Mouse (Mus musculus) spleen, postnatal 4 days (tissue): ENCODE measurements around the gene Foxa2.
A peak's percentile ranks its signal among the peaks of the same experiment; 100 is the strongest.

Experiments used
- DNase-seq, 2 experiments: peaks; one replicate each; pipeline ENCODE4 v3.0.0; 2022; ENCODE audit warnings: low spot score in 2 of 2

Foxa2 gene

GRCm38 (mm10) chr2:148046799-148047165 lies at the start of gene Foxa2:
Foxa2 (minus strand) TSS chr2:148046969.
- no peak for DNase-seq

- no peak for DNase-seq
Observed at GRCm38 (mm10) chr2:148092089-148092488, 45.3 kb upstream of the Foxa2 start.

- no peak for DNase-seq
Observed at GRCm38 (mm10) chr2:148091657-148092056, 44.9 kb upstream of the Foxa2 start.

GRCm38 (mm10) chr2:148090071-148090470 lies 43.3 kb upstream of the Foxa2 start:
- DNase-seq: no peak

GRCm38 (mm10) chr2:148085529-148085928 lies 38.8 kb upstream of the Foxa2 start:
- no peak for DNase-seq

- DNase-seq: no peak
Observed at GRCm38 (mm10) chr2:148085126-148085525, 38.4 kb upstream of the Foxa2 start.

GRCm38 (mm10) chr2:148082283-148082682 lies 35.5 kb upstream of the Foxa2 start:
- DNase-seq: no peak

GRCm38 (mm10) chr2:148060705-148061104 lies 13.9 kb upstream of the Foxa2 start:
- DNase-seq: no peak

- no peak for DNase-seq
Observed at GRCm38 (mm10) chr2:148053411-148053810, 6.6 kb upstream of the Foxa2 start.

GRCm38 (mm10) chr2:148048484-148049129 lies 1.8 kb upstream of the Foxa2 start:
- DNase-seq: peak in 1 of 2 experiments; percentile 78

GRCm38 (mm10) chr2:148047611-148048010 lies 842 bp upstream of the Foxa2 start:
- no peak for DNase-seq

- no peak for DNase-seq
Observed at GRCm38 (mm10) chr2:148045937-148046798, 601 bp downstream of the Foxa2 start.

- DNase-seq: no peak
Observed at GRCm38 (mm10) chr2:148045543-148045936, 1.2 kb downstream of the Foxa2 start.

GRCm38 (mm10) chr2:148044877-148045539 lies 1.8 kb downstream of the Foxa2 start:
- no peak for DNase-seq

GRCm38 (mm10) chr2:148043976-148044876 lies 2.5 kb downstream of the Foxa2 start:
- no peak for DNase-seq

- DNase-seq: no peak
Observed at GRCm38 (mm10) chr2:148043271-148043975, 3.3 kb downstream of the Foxa2 start.

GRCm38 (mm10) chr2:148042126-148042640 lies 4.6 kb downstream of the Foxa2 start:
- DNase-seq: no peak

GRCm38 (mm10) chr2:148041381-148041780 lies 5.4 kb downstream of the Foxa2 start:
- no peak for DNase-seq

GRCm38 (mm10) chr2:148040236-148041121 lies 6.3 kb downstream of the Foxa2 start:
- no peak for DNase-seq
